Mouse (Mus musculus): Measurements from ENCODE around the gene Ntrk2. TPM values are rescaled to one million over a fixed set of nuclear protein-coding genes. Genes with fewer than 3 reads are reported as not detected.

Gene Ntrk2
- total and polyA plus RNA-seq, 3 experiments = under 0.01 TPM; not detected in 2

DNA sequence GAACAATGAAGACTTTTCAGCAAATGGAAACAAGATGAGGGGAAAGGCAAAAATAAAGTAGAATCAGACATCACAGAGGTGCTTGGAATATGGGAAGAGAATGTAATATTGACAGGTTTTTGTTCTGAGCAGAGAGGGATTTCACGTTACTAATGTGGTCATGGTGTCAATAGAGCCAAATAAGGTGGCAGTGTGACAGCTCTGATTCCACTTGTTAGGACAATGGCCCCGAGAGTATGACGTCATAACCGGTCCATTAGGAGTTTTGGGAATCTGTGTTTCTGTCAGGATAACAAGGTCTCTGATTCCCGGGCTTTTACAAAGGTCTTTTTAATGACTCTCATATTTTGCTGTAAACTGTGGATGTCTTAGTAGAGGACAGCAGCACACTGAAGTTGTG lies 274.1 kb downstream of the Ntrk2 start:
- H3K9ac ChIP-seq (ENCODE audit: control insufficient read depth, low read depth, low read length, poor library complexity, severe bottlenecking) = no peak overlapping the region
- TF ChIP-seq NRF1 (IDR thresholded peaks at IDR 0.05; ENCODE audit: insufficient read depth, low read depth, low read length, poor library complexity, severe bottlenecking) (no peak), RCOR1 (IDR thresholded peaks at IDR 0.05; ENCODE audit: low read depth, low read length) (no peak), POLR2AphosphoS5 (IDR thresholded peaks at IDR 0.05; ENCODE audit: borderline replicate concordance, low read depth, low read length) (no peak), USF2 (IDR thresholded peaks at IDR 0.05; ENCODE audit: borderline replicate concordance in 1 of 2, insufficient read depth in 1 of 2, low read depth in 1 of 2, low read length in 2 of 2) (no peak), USF1 (IDR thresholded peaks at IDR 0.05; ENCODE audit: low read depth, low read length) (no peak), CTCF (IDR thresholded peaks at IDR 0.05 in 2 of 3, conservative IDR thresholded peaks at IDR 0.05 in 1 of 3; ENCODE audit: control insufficient read depth in 1 of 3, insufficient read depth in 1 of 3, low read depth in 2 of 3, low read length in 3 of 3, poor library complexity in 1 of 3, severe bottlenecking in 1 of 3) (no peak), BHLHE40 (IDR thresholded peaks at IDR 0.05; ENCODE audit: borderline replicate concordance, low read depth, low read length) (no peak), ETS1 (IDR thresholded peaks at IDR 0.05; ENCODE audit: low read depth, low read length) (no peak)
- H3K27me3 ChIP-seq (ENCODE audit: control insufficient read depth in 1 of 2, insufficient read depth in 2 of 2, low read length in 2 of 2) = no peaks in the 10 kb centered on the region; a peak in 1 of 4 replicates
- H3K36me3 ChIP-seq (ENCODE audit: control insufficient read depth in 1 of 2, insufficient read depth in 2 of 2, low read length in 2 of 2) = no peaks in the 10 kb centered on the region
- H3K27ac ChIP-seq (ENCODE audit: control insufficient read depth, low read depth, low read length) = no peak overlapping the region
- no peaks in the 10 kb centered on the region for H3K4me1 ChIP-seq (ENCODE audit: control insufficient read depth in 1 of 2, insufficient read depth in 2 of 2, low read length in 2 of 2)
- no peak for DNase-seq (ENCODE audit: low read depth, low spot score)
- no peak overlapping the region for H3K4me3 ChIP-seq (ENCODE audit: control insufficient read depth in 1 of 2, insufficient read depth in 1 of 2, low read depth in 2 of 2, low read length in 2 of 2)
- H3K79me2 ChIP-seq (ENCODE audit: control insufficient read depth, insufficient read depth, low read length, poor library complexity) = no peaks in the 10 kb centered on the region
- no peaks in the 10 kb centered on the region for H3K9me3 ChIP-seq (replicated peaks; ENCODE audit: insufficient read depth, low read length)

DNA sequence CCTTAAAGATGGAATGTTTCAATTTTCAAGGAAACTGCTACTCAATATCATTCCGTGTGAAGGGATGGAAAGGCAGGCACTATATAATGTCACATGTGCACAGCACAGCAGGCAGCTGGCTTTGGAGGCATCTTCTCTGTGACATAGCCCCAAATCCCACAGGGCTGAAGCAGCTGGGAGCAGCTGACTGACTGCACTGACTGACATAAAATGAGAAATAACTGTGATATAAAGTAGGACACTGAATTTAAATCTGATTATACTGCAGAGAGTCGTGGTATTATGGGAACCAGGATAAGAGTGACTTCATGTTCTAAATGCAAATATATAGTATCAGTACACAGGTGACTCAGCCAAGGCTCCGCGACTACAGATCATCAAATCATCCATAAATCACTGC lies 282.6 kb downstream of the Ntrk2 start:
- no peaks in the 10 kb centered on the region for H3K4me1 ChIP-seq (ENCODE audit: control insufficient read depth in 1 of 2, insufficient read depth in 2 of 2, low read length in 2 of 2)
- H3K36me3 ChIP-seq (ENCODE audit: control insufficient read depth in 1 of 2, insufficient read depth in 2 of 2, low read length in 2 of 2) = no peaks in the 10 kb centered on the region
- TF ChIP-seq NELFE (IDR thresholded peaks at IDR 0.05; ENCODE audit: low read depth, low read length) (no peak), SIN3A (IDR thresholded peaks at IDR 0.05; ENCODE audit: low read length) (no peak), ZMIZ1 (IDR thresholded peaks at IDR 0.05; ENCODE audit: low read depth, low read length) (no peak), POLR2A (IDR thresholded peaks at IDR 0.05; ENCODE audit: control insufficient read depth in 1 of 2, insufficient read depth in 1 of 2, low read depth in 1 of 2, low read length in 2 of 2, poor library complexity in 1 of 2) (no peak), ZKSCAN1 (IDR thresholded peaks at IDR 0.05; ENCODE audit: low read depth, low read length) (no peak)
- H3K9me3 ChIP-seq (replicated peaks; ENCODE audit: insufficient read depth, low read length) = no peaks in the 10 kb centered on the region
- no peak for DNase-seq (ENCODE audit: low read depth, low spot score)
- H3K79me2 ChIP-seq (ENCODE audit: control insufficient read depth, insufficient read depth, low read length, poor library complexity) = no peaks in the 10 kb centered on the region
- H3K27me3 ChIP-seq (ENCODE audit: control insufficient read depth in 1 of 2, insufficient read depth in 2 of 2, low read length in 2 of 2) = no peaks in the 10 kb centered on the region
- H3K9ac ChIP-seq (ENCODE audit: control insufficient read depth, low read depth, low read length, poor library complexity, severe bottlenecking) = no peak overlapping the region
- no peak overlapping the region for H3K4me3 ChIP-seq (ENCODE audit: control insufficient read depth in 1 of 2, insufficient read depth in 1 of 2, low read depth in 2 of 2, low read length in 2 of 2)
- no peak overlapping the region for H3K27ac ChIP-seq (ENCODE audit: control insufficient read depth, low read depth, low read length)
